Mouse (Mus musculus) frontal cortex, postnatal 25 days (tissue): ENCODE data around the gene Ldah.

Source experiments
- DNase-seq, 2 experiments: peaks; one replicate each; pipeline ENCODE4 v3.0.0; 2022; ENCODE audit warnings: low spot score in 2 of 2

Ldah gene

DNA sequence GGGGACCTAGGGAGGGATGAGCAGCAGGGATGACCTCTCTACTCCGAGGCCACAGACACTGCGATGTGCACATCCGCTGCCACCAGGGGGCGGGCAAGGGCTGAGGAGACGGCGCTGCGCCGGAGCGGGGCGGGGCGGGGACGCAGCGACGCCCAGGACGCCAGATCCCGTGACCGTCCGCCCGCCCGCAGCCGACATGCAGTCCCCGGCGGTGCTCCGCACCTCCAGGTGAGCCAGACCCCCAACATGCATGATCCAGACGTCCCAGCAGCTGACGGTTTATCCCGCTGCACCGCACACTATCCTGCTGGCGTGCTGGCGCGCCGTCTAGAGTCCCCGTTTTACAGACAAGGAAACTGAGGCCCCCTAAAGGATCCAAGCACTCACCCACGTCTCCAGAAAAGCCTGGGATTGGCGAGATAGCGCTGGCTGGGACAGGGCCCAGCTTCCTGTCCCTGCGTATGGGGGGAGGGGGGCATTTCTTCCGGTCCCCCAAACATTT, 105.4 kb downstream of the Ldah start, which contains the start of gene Hs1bp3:
Gene Hs1bp3, plus strand, starts transcription at position 163 of the 502 bp plus-strand sequence.
- DNase-seq, result peak; percentile 69 to 81

DNA sequence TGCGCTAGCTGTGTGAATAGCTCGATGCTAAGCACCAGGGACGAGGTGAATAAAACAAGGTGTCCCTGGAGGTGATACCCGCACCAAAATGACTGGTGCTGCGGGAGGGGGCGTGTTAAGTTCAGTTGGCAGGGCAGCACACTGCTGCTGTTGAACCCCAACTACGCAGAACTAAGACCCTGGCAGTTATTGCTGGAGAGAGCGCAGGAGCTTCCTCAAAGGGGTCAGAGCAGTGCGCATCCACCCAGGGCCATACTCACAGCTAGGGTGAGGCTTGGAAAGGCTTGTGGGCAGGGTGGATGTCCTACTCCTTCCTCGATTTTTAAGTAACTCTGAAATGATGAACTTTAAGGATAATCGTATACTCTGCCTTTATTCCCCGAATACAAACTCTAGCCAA, 105.9 kb downstream of the Ldah start:
- DNase-seq, result no peak

- no peak for DNase-seq
Observed at GRCm38 (mm10) chr12:8316541-8316940, 108.6 kb downstream of the Ldah start.

DNA sequence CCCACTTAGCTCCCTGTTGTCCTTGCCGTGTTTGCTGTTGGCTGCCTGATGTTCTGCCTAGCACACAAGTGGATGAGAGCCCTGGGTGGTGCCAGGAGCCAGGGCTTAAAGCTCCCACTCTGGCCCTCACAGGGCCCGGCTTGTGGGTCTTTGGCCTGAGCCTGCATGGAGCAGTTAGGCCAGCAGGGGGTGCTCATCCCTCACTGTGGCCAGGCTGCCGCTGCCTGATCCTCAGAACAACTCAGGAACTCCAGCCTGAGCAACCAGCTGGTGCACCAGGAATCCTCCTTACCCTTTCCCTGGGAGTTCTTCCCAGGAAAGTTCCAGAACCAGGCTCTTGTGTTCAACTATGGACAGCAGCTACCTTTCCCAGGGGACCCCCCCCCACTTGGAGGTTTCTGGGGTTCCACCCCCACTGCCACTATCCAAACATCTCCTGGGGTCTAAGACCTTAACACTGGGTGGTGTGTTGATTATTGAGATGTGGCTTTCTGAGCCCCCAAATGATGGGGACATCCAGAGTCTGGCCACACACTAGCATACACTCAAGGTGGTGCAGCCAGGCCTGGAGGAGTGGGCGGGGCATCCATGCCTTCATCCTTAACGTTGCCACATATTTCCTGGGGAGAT, 112.3 kb downstream of the Ldah start:
- DNase-seq, result peak; percentile 78 to 79

DNA sequence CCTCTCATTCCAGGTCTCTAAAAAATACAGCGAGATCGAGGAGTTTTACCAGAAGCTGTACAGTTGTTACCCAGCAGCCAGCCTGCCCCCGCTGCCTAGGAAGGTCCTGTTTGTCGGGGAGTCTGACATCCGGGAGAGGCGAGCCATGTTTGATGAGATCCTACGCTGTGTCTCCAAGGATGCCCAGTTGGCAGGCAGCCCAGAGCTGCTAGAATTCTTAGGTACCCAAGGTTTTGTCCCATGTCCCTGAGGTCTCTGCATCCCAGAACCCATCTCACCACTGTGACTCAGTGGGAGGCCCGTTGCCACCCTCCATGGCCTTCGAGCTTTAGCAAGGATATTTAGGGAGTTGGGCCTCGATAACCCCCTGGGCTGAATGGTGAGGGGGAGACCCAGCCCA, 113.6 kb downstream of the Ldah start:
- no peak for DNase-seq

GRCm38 (mm10) chr12:8324086-8324485, 116.2 kb downstream of the Ldah start:
- DNase-seq, result no peak

DNA sequence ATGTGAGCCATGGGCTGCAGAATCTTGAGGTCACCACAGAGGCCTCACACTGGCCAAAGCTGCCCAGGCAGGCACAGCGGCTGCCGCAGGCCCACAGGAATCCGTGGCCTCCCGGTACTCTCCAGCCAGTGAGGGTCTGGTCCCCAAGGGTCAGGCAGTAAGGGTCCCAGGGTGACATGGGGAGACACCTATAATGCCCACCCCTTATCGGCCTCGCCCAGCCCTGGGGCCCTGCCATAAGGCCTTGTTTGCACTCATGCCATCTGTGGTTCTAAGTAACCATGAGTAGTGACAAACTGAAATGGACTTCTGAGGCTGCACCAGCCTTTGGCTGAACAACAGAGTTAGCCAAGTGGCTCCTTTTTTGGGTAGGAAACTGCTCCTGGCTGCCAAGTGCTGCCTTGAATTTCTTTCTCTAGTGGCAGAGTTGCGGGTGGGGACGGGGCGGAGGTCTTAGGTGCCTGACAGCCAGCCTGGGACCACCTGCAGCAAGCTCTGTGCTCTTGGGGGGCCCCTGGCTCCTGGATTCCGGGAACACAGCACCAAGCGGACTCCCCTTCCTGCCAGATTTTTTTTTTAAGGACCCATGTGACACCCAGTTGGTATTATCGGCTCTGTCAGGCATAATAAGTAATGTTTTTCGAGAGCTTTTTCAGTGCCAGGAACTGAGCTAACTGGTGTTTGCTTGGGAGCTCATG, 117.5 kb downstream of the Ldah start:
- DNase-seq, result no peak

GRCm38 (mm10) chr12:8325943-8326522, 118.1 kb downstream of the Ldah start:
- no peak for DNase-seq

GRCm38 (mm10) chr12:8326825-8327674, 119.1 kb downstream of the Ldah start:
- DNase-seq, result peak; percentile 96 to 97

DNA sequence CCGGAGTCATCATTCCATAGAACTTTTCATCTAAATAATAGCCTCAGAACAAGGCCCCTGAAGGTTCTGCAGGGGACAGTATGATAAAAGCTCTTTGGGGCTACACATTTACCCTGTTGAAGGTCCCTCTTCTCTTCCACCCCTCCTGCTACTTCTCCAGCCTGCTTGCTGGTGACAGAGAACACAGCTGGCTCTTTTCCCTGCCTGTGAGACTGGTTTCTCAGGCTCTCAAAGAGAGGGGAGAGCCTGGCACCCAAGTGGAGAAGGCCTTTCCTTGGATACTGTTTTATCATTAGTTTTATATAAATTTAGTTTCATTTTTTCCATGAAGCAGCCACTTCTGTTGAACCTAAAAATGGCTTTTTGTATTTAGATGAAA, 119.8 kb downstream of the Ldah start:
- DNase-seq, result no peak

DNA sequence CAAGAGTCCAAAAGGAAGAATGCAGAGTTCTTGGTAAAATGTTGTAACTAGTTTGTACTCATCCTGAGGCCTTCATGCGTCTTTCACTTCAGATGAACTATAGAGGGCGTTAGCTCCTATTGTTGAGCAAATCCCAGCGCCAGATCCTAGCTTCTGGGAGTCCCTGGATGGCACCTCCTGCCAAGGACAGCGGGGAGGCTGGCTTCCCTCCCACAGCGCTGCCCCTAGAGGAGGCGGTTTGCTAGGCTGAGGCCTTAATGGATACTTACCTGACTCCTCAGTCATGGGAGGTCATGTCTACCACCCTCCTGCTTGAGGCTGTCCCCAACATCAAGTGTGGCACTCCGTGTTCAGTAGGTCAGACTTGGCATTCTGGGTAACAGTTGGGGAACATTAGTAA, 121.3 kb downstream of the Ldah start:
- DNase-seq, result no peak

DNA sequence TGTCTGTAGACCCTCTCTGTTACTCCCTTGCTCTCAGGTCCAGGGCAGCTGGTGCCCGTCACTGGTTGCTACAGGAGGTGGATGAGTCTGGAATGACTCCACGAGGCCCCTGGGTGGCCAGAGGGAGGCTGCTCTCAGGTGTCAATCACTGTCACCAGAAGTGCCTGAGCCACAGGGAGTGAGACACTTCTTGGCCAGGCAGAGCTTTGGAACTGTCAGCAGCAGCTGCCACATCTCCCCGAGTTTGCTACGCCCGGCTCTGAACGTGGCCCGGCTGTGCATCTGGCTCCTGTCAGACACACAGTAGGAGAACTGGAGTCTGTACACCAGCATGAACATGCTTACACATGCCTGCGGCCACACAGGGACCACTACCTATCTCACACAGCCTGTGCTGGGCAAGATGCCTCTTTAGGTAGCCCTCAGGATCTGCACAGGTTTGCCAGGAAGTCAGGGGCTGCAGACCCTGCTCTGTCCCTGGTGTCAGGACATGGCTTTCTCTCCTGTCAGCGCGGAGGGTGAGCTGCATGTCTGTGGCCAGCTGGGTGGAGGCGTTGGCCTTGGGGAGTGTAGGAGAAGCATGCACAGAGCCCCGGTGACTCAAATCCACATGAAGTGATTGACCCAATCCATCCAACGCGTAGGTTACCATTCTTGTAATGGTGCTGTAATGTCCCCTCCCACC, 123.7 kb downstream of the Ldah start:
- DNase-seq, result no peak

GRCm38 (mm10) chr12:8332174-8332542, 124.3 kb downstream of the Ldah start:
- DNase-seq, result no peak

DNA sequence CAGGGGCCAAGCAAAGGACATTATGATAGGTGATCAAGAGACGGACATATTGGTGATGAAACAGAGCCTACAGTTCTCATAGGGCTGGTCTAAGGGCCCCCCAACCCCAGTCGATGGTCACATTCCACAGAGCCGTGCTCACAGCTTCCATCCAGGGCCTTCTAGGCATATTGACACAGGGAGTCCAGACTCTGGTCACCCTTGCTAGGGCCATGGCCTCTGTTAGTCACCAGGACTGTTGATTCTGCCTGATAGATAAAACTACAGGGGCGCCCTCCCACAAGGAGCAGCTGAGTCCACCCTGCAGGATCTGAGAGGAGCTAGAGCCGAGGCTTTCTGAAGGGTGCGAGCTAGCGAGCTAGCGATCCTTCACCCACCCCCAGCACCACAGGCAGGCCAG, 125.7 kb downstream of the Ldah start:
- DNase-seq, result no peak

GRCm38 (mm10) chr12:8334261-8334660, 126.4 kb downstream of the Ldah start:
- DNase-seq, result no peak
